Mouse (Mus musculus) kidney, embryonic 14.5 days (tissue): Measurements from ENCODE around the gene Pcgf1. TPM values are rescaled to one million over a fixed set of nuclear protein-coding genes. Genes with fewer than 3 reads are reported as not detected.
A peak's percentile ranks its signal among the peaks of the same experiment; 100 is the strongest.

Experiments used
- ATAC-seq: fragments of 200-750 bp; cut with Nextera tagmentation; 2 replicates; pipeline ENCODE4 v1.8.0; 2017; ENCODE audit warnings: moderate number of reproducible peaks, mild to moderate bottlenecking, moderate TSS enrichment, moderate library complexity; ENCODE audit not compliant: low FRiP score, low TSS enrichment
- H3K27ac ChIP-seq: fragments of 300-500 bp; sonication (generic); 2 replicates; pipeline ENCODE4 v1.5.1; 2014; ENCODE audit warnings: low read depth, mild to moderate bottlenecking, low read length, moderate library complexity, mixed read lengths
- H3K27me3 ChIP-seq: fragments of 300-500 bp; sonication (generic); 2 replicates; pipeline ENCODE4 v1.6.1; 2014; ENCODE audit warnings: mild to moderate bottlenecking, low read length; ENCODE audit not compliant: control insufficient read depth, insufficient read depth
- H3K36me3 ChIP-seq: fragments of 300-500 bp; sonication (generic); 2 replicates; pipeline ENCODE4 v1.6.1; 2014; ENCODE audit warnings: low read length, mixed read lengths; ENCODE audit not compliant: control insufficient read depth, insufficient read depth
- H3K4me1 ChIP-seq: fragments of 300-500 bp; sonication (generic); 2 replicates; pipeline ENCODE4 v1.6.1; 2014; ENCODE audit warnings: low read length, mixed read lengths; ENCODE audit not compliant: control insufficient read depth, insufficient read depth
- H3K4me2 ChIP-seq: fragments of 300-500 bp; sonication (generic); replicated peaks from 2 replicates; pipeline ENCODE4 v1.6.1; 2014; ENCODE audit warnings: low read depth, mild to moderate bottlenecking, low read length
- H3K4me3 ChIP-seq: fragments of 300-500 bp; sonication (generic); 2 replicates; pipeline ENCODE4 v1.5.1; 2014; ENCODE audit warnings: mild to moderate bottlenecking, low read length
- H3K9ac ChIP-seq: fragments of 300-500 bp; sonication (generic); 2 replicates; pipeline ENCODE4 v1.6.1; 2014; ENCODE audit warnings: low read depth, mild to moderate bottlenecking, low read length, moderate library complexity
- H3K9me3 ChIP-seq: fragments of 300-500 bp; sonication (generic); 2 replicates; pipeline ENCODE4 v1.6.1; 2016; ENCODE audit warnings: low read length; ENCODE audit not compliant: control insufficient read depth
- WGBS: fragments of 180-500 bp; shearing (Covaris S2); extraction: QIAGEN DNeasy Blood & Tissue Kit; methylation state at CpG from one replicate; pipeline ENCODE4 v1.1.7; 2014; 5-methylcytosine and 5-hydroxymethylcytosine counted together
- polyA plus RNA-seq: library from polyadenylated mRNA; unstranded; fragments of >200 nt; fragmentation: Nextera tagmentation; extraction: Ambion mirVana; gene quantifications from 2 replicates; pipeline ENCODE4 v1.2.1, GENCODE M21; 2014

Pcgf1 gene
- polyA plus RNA-seq, 1 experiment from 2014 or later: 36.7 TPM

DNA sequence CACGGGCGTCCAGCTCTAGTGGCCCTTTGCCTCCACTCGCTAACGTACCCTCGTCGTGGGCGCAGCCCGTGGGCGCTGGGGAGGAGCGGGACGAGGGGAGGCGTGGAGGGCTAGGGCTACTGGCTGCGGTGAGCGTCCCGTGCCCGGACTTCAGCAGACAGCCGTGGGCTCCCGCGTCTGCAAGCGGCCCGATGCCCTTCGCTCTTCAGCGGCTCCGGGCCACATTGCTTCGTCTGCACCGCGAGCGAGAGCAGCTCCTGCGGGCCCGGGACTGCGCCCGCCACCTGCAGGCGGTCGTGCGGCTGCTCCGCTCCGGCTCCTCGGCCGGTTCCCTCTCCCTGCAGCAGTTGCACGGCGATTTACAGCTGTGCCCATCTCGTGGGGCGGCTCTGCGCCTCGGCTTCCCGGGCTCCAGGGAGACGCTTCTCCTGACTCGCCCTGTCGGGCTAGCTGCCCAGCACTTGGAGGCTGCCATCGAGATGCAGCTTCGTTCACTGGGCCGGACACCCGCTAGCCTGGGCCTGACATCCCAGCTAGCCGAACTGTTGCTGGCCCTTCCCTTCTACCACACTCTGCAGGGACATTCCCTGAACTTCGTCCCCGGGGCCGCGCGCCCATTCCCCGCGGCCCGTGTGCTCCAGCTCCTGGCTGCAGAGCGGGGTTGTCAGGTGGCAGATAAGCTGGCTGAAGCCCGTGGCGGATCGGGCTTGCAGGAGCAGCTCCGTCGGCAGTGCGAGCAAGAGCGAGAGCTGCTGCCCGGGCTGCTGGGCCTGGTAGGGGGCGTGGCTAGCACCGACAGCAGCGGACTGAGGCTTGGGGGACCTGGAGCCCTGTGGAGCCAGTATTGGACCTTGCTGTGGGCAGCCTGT, 24.3 kb downstream of the Pcgf1 start:
- peaks cover 11% of the 10 kb centered on the region for H3K4me1 ChIP-seq
- H3K4me3 ChIP-seq: peak overlapping the region; percentile 49
- H3K36me3 ChIP-seq: no peaks in the 10 kb centered on the region
- H3K27ac ChIP-seq: peak overlapping the region; percentile 12; the same call in 1 of the 2 replicates
- peak overlapping the region; percentile 64 for H3K9ac ChIP-seq
- H3K4me2 ChIP-seq: peak overlapping the region; percentile 99
- H3K9me3 ChIP-seq: no peaks in the 10 kb centered on the region
- no peaks in the 10 kb centered on the region for H3K27me3 ChIP-seq
- under 1% methylated on average over 73 of the region's 74 CpGs for whole genome bisulfite sequencing
- peak; percentile 80 for ATAC-seq

DNA sequence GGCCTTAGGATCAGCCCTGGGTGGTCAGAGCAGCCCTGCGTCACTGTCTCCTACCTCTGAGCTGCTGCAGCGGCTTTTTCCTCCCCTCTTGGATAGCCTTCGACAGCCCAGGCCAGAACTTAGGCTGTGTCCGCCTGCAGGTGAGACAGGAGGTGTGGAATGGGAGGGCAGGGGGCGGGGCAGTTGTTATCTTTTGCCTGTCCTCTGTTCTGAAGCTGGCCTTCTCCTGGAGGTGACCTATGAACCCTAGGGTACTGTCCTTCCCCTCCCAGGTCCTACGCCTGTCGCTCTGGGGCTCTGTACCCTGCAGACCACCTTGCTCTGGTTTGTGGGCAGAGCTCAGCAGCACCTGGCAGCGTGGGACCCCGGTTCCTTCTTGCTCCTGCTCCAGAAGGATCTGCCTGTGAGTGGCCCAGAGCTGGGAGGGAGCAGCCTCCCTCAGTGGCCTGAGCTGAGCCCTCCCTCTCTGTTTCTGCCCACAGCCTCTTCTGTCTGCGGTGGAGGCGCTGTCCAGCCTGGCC, 25.5 kb downstream of the Pcgf1 start:
- H3K4me2 ChIP-seq: no peak overlapping the region; the same call in 1 of the 2 replicates
- H3K4me3 ChIP-seq: no peak overlapping the region
- ATAC-seq: no peak
- H3K4me1 ChIP-seq: peaks cover 11% of the 10 kb centered on the region
- H3K9me3 ChIP-seq: no peaks in the 10 kb centered on the region
- 48% methylated on average over 11 of the region's 11 CpGs for WGBS
- H3K9ac ChIP-seq: no peak overlapping the region; the same call in 1 of the 2 replicates
- H3K36me3 ChIP-seq: no peaks in the 10 kb centered on the region
- H3K27ac ChIP-seq: no peak overlapping the region
- no peaks in the 10 kb centered on the region for H3K27me3 ChIP-seq

DNA sequence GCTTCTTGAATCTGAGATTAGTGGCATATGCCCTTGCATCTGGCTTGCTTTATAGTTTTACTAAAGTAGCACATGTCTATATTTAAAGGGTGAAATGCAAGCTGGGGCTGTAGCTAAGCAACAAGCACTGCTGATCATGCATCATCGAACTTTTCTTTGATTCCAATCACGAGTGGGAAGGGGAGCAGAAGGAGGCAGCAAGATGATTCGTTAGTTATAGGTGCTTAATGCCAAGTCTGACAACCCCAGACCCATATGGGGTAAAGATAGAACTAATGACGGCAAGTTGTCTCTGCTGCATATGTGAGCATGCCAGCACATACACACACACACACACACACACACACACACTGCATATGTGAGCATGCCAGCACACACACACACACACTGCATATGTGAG, 26.5 kb downstream of the Pcgf1 start:
- WGBS: 73% methylated on average over 4 of the region's 4 CpGs
- H3K4me2 ChIP-seq: no peak overlapping the region
- peaks cover 15% of the 10 kb centered on the region for H3K4me1 ChIP-seq
- H3K9ac ChIP-seq: no peak overlapping the region
- ATAC-seq: no peak
- no peaks in the 10 kb centered on the region for H3K36me3 ChIP-seq
- H3K27me3 ChIP-seq: no peaks in the 10 kb centered on the region
- no peak overlapping the region for H3K4me3 ChIP-seq
- H3K9me3 ChIP-seq: no peaks in the 10 kb centered on the region
- H3K27ac ChIP-seq: no peak overlapping the region

DNA sequence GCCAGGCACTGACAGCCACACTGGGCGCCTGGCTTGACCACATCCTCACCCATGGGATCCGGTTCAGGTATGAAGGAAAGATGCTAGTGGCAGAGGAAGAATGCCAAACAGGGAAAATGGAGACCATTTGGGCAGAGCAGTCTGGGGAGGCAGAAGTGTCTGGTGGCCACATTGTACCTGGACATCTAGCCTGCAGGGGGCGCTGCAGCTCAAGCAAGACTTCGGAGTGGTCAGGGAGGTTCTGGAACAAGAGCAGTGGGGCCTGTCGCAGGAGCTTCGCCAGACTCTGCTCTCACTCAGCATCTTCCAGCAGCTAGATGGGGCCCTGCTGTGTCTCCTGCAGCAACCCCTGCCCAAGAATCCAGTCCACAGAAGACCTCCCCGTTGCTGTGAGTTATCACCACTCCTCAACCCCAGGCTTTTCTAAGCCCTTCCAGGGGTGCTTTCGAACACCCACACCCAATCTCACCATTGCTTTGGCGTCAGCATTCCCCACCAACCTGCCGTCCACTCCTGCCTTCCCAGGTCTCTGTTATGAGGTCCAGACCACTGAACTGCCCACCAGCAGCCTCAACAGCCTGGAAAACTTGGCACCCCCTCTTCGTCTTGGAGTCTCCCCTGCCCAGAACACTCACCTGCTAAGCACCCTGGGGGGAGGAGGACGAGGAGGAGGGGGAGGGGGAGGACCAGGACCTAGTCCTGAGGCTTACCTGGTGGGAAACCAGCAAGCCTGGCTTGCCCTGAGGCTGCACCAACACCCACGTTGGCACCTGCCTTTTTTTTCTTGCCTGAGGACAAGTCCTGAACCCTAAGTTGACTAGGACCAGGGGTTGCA, 30.1 kb downstream of the Pcgf1 start:
- Histone ChIP-seq H3K4me1 (peaks cover 16% of the 10 kb centered on the region), H3K4me2 (peak overlapping the region; percentile 79), H3K4me3 (peak overlapping the region; percentile 93), H3K27me3 (no peaks in the 10 kb centered on the region), H3K9ac (no peak overlapping the region; the same call in 1 of the 2 replicates), H3K27ac (no peak overlapping the region; the same call in 1 of the 2 replicates), H3K36me3 (peaks cover 8% of the 10 kb centered on the region; the same call in 1 of the 2 replicates), H3K9me3 (no peaks in the 10 kb centered on the region)
- 40% methylated on average over 13 of the region's 13 CpGs for WGBS
- peak; percentile 28; the same call in 1 of the 2 replicates for ATAC-seq

DNA sequence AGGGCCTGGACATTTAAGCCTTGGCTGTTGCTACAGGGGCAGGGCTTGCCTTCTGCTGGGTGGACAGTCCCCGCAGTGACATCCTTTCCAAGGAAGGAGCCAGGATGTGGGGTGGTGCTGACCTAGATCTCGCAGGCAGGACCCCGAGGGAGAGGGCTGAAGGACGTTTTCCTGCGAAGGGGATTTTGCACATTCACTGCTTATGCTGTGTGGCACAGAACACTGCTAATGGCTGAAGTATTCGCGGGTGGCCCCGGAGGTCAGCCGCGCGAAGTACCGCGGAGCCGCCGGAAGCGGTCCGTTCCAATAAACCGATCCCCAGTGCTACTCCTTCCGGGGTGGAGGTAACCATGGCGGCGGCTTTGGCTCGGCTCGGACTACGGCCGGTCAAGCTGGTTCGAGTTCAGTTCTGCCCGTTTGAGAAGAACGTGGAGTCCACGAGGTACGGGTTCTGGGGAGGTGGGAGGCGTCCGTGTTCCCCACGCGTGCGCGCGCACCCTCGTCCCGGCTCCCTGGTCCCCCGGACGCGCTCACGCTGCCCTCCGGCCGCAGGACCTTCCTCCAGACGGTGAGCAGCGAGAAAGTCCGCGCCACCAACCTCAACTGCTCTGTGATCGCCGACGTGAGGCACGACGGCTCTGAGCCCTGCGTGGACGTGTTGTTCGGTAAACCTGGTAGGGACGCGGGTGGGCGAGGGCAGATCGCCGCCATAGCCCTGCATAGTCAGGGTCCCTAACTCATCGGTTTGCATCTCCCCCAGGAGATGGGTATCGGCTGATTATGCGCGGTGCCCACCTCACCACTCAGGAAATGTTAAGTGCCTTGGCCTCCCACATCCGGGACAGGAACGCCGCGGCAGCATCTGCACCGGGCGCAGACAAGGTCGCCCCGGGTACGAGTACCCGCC, 31.3 kb downstream of the Pcgf1 start, which contains the start of gene Mrpl53:
Gene Mrpl53, plus strand, starts transcription at position 279 of the 907 bp plus-strand sequence.
- peaks cover 12% of the 10 kb centered on the region for H3K4me1 ChIP-seq
- H3K4me3 ChIP-seq: peak within 1 kb of the TSS; percentile 93
- peak within 1 kb of the TSS; percentile 79 for H3K4me2 ChIP-seq
- H3K9me3 ChIP-seq: no peaks in the 10 kb centered on the region
- peak within 1 kb of the TSS; percentile 82 for H3K27ac ChIP-seq
- no peaks in the 10 kb centered on the region for H3K27me3 ChIP-seq
- peak within 1 kb of the TSS; percentile 93 for H3K9ac ChIP-seq
- WGBS: under 1% methylated on average over 66 of the region's 76 CpGs
- ATAC-seq: peak; percentile 90
- peaks cover 8% of the 10 kb centered on the region; the same call in 1 of the 2 replicates for H3K36me3 ChIP-seq

DNA sequence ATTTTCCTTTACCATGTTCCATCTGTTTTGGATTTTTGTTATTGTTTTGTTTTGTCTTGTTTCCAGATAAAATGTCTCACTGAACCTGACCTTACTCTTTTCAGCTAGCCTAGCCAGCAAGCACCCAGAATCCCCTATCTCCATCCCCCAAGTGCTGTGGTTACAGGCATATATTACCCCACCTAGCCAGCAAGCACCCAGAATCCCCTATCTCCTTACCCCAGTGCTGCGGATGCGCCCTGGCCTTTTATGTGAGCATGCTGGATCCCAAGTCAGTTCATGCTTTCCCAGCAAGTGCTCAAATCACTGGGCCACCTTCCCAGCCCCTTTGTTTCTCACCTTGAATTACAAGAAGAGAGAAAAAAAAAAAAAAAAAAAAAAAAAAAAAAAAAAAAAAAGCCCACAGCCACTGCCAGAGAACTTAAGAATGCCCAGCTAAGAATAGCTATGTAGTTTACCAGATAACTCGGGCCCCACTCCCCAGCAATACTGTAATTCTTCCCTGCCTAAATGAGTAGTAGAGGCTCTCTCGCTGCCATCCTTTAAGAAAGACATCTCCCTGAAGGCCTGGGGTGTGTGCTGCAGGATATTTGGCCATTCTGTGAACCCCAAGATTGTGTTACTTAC, 34.0 kb downstream of the Pcgf1 start:
- Histone ChIP-seq H3K9me3 (no peaks in the 10 kb centered on the region), H3K36me3 (peaks cover 8% of the 10 kb centered on the region; the same call in 1 of the 2 replicates), H3K4me3 (no peak overlapping the region), H3K4me1 (peaks cover 21% of the 10 kb centered on the region), H3K27me3 (no peaks in the 10 kb centered on the region), H3K9ac (no peak overlapping the region), H3K4me2 (no peak overlapping the region), H3K27ac (no peak overlapping the region)
- no peak for ATAC-seq
- WGBS: 91% methylated on average over 4 of the region's 4 CpGs

DNA sequence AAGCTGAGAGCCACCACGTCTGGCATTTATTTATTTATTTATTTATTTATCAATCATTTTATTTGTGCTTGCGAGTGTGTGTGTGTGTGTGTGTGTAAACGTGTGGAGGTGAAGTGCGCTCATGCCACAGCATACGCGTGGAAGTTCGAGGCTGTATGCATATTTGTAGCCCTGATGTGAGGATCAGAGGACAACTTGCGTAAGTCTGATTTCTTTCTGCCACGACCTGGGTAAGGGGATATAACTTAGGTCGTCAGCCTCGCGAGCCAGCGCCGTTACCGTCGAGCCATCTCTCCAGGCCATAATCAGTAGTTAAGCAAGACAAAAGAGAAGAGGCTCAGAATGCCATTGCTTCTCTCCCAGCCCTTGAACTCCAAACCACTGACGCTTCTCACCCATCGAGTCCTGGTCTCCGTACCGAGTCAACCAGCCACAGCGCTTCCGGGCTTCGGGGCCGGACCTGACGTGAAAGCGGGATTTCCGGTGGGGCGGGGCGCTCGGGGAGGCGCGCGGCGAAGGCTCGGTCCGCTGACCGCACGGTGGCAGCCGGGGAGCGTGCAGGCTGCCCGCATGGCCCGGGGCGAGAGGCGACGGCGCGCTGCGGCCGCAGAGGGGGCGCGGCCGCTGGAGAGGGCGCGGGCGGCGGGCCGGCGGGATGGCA, 37.5 kb downstream of the Pcgf1 start, which contains the start of gene Mogs:
Gene Mogs, plus strand, starts transcription at position 486 of the 661 bp plus-strand sequence.
- under 1% methylated on average over 58 of the region's 58 CpGs for WGBS

More for the DNA sequence above, 37.5 kb downstream of the Pcgf1 start, which contains the start of gene Mogs:
- Histone ChIP-seq H3K4me1 (peaks cover 26% of the 10 kb centered on the region), H3K9ac (peak within 1 kb of the TSS; percentile 93), H3K27ac (peak within 1 kb of the TSS; percentile 84), H3K4me2 (peak within 1 kb of the TSS; percentile 95), H3K27me3 (no peaks in the 10 kb centered on the region), H3K36me3 (peaks cover 40% of the 10 kb centered on the region), H3K4me3 (peak within 1 kb of the TSS; percentile 69), H3K9me3 (no peaks in the 10 kb centered on the region)
- peak; percentile 85 for ATAC-seq
